Mouse (Mus musculus) limb, embryonic 11.5 days (tissue): ENCODE measurements around the gene Pcgf6. TPM values are rescaled to one million over a fixed set of nuclear protein-coding genes. Genes with fewer than 3 reads are reported as not detected.
"Not testable (repeated sequence)": the region's sequence is repeated elsewhere in the genome, so short reads cannot be mapped to it uniquely, and the experiment has no call there.

Source experiments
- ATAC-seq: fragments of 200-750 bp; cut with Nextera tagmentation; 2 replicates; pipeline ENCODE4 v1.8.0; 2017; ENCODE audit warnings: low read depth; ENCODE audit not compliant: insufficient number of reproducible peaks, low FRiP score, low TSS enrichment
- DNase-seq: peaks from one replicate; pipeline ENCODE4 v3.0.0-alpha.2; 2015; ENCODE audit warnings: low spot score
- H3K27ac ChIP-seq: fragments of 300-500 bp; sonication (generic); replicated peaks from 2 replicates; pipeline ENCODE4 v1.5.1; 2014; ENCODE audit warnings: low read depth, mild to moderate bottlenecking, low read length
- H3K27me3 ChIP-seq: fragments of 300-500 bp; sonication (generic); 2 replicates; pipeline ENCODE4 v1.6.1; 2014; ENCODE audit warnings: mild to moderate bottlenecking, low read length, mixed read lengths; ENCODE audit not compliant: control insufficient read depth, insufficient read depth
- H3K36me3 ChIP-seq: fragments of 300-500 bp; sonication (generic); 2 replicates; pipeline ENCODE4 v1.6.1; 2014; ENCODE audit warnings: mild to moderate bottlenecking, low read length, moderate library complexity, mixed read lengths; ENCODE audit not compliant: control insufficient read depth, insufficient read depth
- H3K4me1 ChIP-seq: fragments of 300-500 bp; sonication (generic); 2 replicates; pipeline ENCODE4 v1.6.1; 2014; ENCODE audit warnings: low read length, mixed read lengths; ENCODE audit not compliant: control insufficient read depth, insufficient read depth
- H3K4me2 ChIP-seq: fragments of 300-500 bp; sonication (generic); 2 replicates; pipeline ENCODE4 v1.6.1; 2014; ENCODE audit warnings: low read depth, mild to moderate bottlenecking, moderate library complexity; ENCODE audit not compliant: severe bottlenecking
- H3K4me3 ChIP-seq: fragments of 300-500 bp; sonication (generic); 2 replicates; pipeline ENCODE4 v1.5.1; 2014; ENCODE audit warnings: low read depth, low read length
- H3K9ac ChIP-seq: fragments of 300-500 bp; sonication (generic); 2 replicates; pipeline ENCODE4 v1.6.1; 2014; ENCODE audit warnings: mild to moderate bottlenecking, low read length
- H3K9me3 ChIP-seq: fragments of 300-500 bp; sonication (generic); 2 replicates; pipeline ENCODE4 v1.6.1; 2016; ENCODE audit warnings: low read length; ENCODE audit not compliant: control insufficient read depth
- whole genome bisulfite sequencing: fragments of 180-500 bp; shearing (Covaris S2); extraction: QIAGEN DNeasy Blood & Tissue Kit; methylation state at CpG from one replicate; pipeline ENCODE4 v1.1.7; 2014; 5-methylcytosine and 5-hydroxymethylcytosine counted together
- polyA plus RNA-seq: library from polyadenylated mRNA; unstranded; fragments of >200 nt; fragmentation: Nextera tagmentation; extraction: Ambion mirVana; gene quantifications from 2 replicates; pipeline ENCODE4 v1.2.1, GENCODE M21; 2014

Gene Pcgf6
- polyA plus RNA-seq, 1 experiment from 2014 or later: 36.5 TPM

DNA sequence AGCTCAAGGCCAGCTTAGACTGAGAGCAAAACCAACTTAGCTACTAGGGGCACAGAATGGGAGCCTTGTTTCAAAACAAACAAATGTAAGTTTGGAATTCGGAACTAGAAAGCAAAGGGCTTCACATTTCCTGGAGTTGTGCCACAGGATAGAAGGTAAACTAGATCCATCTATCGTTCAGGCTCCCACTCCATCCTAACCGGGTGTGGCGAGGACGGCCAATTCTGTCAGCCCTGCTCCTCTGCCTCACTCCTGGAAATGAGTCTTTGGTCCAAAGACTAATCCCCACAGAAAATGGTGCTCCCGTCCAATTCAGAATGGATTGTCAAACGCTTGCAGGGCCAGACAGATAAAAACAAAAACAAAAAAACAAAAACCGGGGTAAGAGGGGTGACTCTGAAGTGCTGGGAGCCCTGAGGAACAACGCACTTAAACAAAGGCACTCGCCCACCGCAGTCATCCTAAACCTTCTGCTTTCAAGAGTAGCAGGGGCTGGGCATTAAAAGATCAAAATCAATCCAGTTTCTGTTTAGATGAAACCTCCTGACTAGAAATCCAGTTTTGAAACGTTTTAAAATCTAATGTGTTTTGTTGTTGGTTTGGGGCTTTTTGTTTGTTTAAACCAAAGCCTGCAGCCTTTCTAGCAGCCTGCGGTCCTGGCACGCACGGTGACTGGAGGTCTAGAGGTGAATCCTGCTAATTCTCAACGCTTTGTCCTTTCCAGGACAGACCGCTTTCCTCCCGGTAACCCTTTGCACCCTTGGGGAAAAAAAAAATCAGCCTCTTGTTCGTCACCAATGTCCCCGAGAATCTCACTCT lies 37.2 kb downstream of the Pcgf6 start:
- Histone ChIP-seq H3K27me3 (peaks cover 56% of the 10 kb centered on the region), H3K4me2 (no peak overlapping the region)
- no peak for DNase-seq

DNA sequence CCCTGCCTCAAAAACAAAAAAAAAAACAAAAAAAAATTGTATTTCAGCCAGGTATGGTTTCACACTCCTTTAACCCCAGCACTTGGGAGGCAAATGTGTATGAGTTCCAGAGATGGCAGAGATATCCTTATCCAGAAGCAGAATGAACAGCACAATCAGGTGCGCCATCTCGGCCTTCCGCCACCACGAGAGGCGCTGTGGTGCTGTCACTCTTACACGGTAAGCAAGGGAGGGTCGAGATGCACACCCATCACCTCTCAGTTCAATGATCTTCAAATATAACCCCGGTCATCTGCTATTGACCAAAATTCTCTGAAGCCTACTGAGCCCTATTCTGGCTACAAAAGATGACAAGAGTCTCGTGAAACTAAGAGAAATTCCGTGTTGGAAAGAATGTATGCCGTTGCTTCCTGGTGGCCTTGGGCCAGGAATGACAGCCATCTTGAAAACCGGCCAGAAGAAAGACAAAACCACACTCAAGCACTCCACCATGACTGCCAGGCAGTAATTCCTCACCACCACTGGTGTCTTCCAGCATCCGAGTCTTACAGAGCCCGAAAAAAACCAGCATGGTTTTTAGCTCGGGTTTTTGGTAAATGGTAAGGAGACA lies 38.1 kb downstream of the Pcgf6 start:
- H3K36me3 ChIP-seq: no peaks in the 10 kb centered on the region
- no peak overlapping the region for H3K4me3 ChIP-seq
- H3K27me3 ChIP-seq: peaks cover 48% of the 10 kb centered on the region
- peaks cover 11% of the 10 kb centered on the region; the same call in 1 of the 2 replicates for H3K4me1 ChIP-seq
- H3K27ac ChIP-seq: no peak overlapping the region
- H3K4me2 ChIP-seq: no peak overlapping the region
- no peak for ATAC-seq
- no peak overlapping the region for H3K9ac ChIP-seq
- no peaks in the 10 kb centered on the region for H3K9me3 ChIP-seq
- 89% methylated on average over 15 of the region's 15 CpGs for WGBS
- DNase-seq: no peak

More for the DNA sequence above, 37.2 kb downstream of the Pcgf6 start:
- Histone ChIP-seq H3K4me3 (no peak overlapping the region), H3K9ac (no peak overlapping the region), H3K9me3 (no peaks in the 10 kb centered on the region), H3K27ac (no peak overlapping the region), H3K36me3 (no peaks in the 10 kb centered on the region), H3K4me1 (peaks cover 11% of the 10 kb centered on the region; the same call in 1 of the 2 replicates)
- WGBS: 14% methylated on average over 20 of the region's 20 CpGs
- ATAC-seq: no peak

DNA sequence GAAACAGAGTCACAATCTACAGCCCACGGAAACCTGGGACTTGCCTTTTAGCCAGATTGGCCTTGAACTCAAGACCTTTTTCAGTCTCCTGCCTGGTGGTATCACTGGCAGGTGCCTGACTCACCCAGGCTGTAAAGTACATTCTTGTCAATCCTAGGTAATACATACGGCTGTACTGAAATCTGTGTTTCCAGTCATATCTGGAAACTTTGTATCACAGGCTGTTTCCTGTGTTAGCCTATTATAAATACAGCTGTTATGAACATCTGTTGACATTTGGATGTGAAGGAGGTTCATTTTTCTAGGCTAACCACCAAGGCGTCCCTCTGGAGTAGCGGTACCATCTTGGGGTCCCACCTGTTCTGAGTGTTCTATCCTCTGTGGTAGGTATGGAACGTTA lies 40.8 kb downstream of the Pcgf6 start:
- Histone ChIP-seq H3K27me3 (peaks cover 29% of the 10 kb centered on the region), H3K9me3 (no peaks in the 10 kb centered on the region), H3K36me3 (no peaks in the 10 kb centered on the region), H3K4me1 (peaks cover 4% of the 10 kb centered on the region; the same call in 1 of the 2 replicates), H3K4me3 (no peak overlapping the region), H3K9ac (no peak overlapping the region), H3K4me2 (no peak overlapping the region), H3K27ac (no peak overlapping the region)
- DNase-seq: no peak
- 89% methylated on average over 5 of the region's 5 CpGs for WGBS
- no peak for ATAC-seq

DNA sequence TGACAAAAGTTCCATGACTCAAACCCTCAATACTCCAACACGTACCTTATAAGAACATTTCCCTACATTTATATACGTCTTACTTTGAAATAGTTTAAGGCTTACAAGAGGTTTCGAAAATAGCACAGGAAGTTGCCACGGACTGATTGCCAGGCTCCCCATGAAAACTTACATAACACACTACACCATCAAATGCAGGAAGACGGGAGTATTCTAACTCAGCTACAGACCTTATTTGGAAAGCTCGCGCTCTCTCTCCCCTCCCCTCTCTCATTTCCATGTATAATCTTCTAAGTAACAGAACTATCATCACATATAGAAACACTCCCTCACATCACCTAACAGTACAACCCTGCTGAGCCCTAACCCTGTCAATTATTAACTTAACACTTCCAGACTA lies 41.3 kb downstream of the Pcgf6 start:
- Histone ChIP-seq H3K27me3 (peaks cover 24% of the 10 kb centered on the region), H3K36me3 (no peaks in the 10 kb centered on the region), H3K27ac (no peak overlapping the region), H3K9me3 (no peaks in the 10 kb centered on the region), H3K4me2 (no peak overlapping the region), H3K4me1 (no peaks in the 10 kb centered on the region), H3K4me3 (no peak overlapping the region), H3K9ac (no peak overlapping the region)
- WGBS: 89% methylated on average over 7 of the region's 7 CpGs
- DNase-seq: no peak
- no peak for ATAC-seq

DNA sequence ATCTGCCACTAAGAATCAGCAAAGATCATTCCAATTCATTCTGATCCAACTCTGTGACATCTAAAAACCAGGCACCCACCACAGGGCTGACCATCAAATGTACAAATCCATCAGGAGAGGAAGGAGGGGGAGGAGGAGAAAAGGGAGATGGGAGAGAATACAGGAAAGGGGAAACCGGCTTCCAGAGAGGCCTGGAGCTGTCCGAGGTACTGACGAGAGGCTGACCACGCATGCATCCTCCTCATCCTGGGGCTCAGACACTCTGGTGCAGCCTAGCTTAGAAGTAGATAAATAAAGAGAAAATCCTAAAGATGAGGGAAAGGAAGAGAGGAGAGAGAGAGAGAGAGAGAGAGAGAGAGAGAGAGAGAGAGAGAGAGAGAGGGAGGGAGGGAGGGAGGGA lies 44.4 kb downstream of the Pcgf6 start:
- Histone ChIP-seq H3K4me1 (no peaks in the 10 kb centered on the region), H3K9me3 (no peaks in the 10 kb centered on the region), H3K27ac (no peak overlapping the region), H3K27me3 (no peaks in the 10 kb centered on the region; the same call in 1 of the 2 replicates), H3K9ac (no peak overlapping the region), H3K4me2 (no peak overlapping the region), H3K4me3 (no peak overlapping the region), H3K36me3 (no peaks in the 10 kb centered on the region)
- 0% methylated on average over 4 of the region's 4 CpGs for WGBS
- ATAC-seq (no peak), DNase-seq (peak; percentile 84)

DNA sequence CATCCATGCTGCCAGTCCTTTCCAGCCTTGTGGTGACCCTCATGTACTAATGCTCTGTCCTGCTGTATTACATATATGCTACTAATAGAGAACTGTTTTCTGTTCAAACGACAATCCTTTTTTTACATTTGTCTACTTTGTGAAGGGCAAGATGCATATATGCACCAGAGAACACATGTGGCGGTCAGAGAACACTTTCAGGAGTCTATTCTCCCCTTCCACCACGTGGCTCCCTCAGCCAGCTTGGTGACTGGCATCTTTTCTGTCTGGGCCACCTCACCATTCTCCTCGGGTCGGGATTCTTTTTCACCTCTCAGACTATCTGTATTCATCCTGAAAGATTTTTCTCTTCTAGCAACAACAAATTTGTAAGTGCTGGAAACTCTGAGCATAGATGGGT lies 44.8 kb downstream of the Pcgf6 start:
- H3K9ac ChIP-seq: no peak overlapping the region
- WGBS: 64% methylated on average over 5 of the region's 5 CpGs
- no peaks in the 10 kb centered on the region for H3K36me3 ChIP-seq
- H3K27me3 ChIP-seq: no peaks in the 10 kb centered on the region
- no peaks in the 10 kb centered on the region for H3K4me1 ChIP-seq
- no peak overlapping the region for H3K27ac ChIP-seq
- no peaks in the 10 kb centered on the region for H3K9me3 ChIP-seq
- no peak overlapping the region for H3K4me2 ChIP-seq
- no peak overlapping the region for H3K4me3 ChIP-seq
- ATAC-seq (no peak), DNase-seq (no peak)

DNA sequence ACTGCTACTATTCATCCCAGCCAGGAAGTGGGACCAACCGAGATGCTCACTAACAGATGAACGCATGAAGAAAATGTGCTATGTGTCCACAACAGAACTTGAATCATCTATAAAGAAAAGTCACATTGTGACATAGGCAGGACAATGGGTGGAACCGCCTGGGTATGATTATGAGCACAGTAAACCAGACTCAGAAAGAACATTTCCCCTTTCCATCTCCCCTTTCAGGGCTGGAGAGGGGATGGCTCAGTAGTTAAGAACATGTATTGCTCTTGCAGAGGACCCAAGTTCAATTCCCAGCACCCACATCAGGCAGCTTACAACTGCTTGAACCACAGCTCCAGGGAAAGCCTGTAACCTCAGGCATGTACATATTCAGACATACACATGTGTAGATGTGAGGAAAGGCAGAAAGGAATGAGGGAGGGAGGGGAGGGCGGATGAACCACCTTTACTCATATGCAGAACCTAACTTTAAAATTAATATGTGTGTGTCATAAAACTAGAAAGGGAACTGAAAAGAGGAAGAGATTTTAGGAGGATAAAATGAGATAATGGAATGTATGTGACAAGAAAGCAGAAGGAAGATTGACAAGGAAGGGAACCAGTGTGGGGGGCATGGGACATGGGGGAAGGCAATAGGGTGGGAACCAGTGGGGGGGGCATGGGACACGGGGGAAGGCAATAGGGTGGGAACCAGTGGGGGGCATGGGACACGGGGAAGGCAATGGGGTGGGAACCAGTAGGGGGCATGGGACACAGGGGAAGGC lies 46.8 kb downstream of the Pcgf6 start:
- H3K27me3 ChIP-seq: no peaks in the 10 kb centered on the region
- ATAC-seq (no peak), DNase-seq (no peak)
- 80% methylated on average over 6 of the region's 6 CpGs for WGBS
- H3K4me2 ChIP-seq: no peak overlapping the region
- no peaks in the 10 kb centered on the region for H3K4me1 ChIP-seq
- H3K9me3 ChIP-seq: no peaks in the 10 kb centered on the region
- H3K4me3 ChIP-seq: no peak overlapping the region
- H3K9ac ChIP-seq: no peak overlapping the region
- H3K36me3 ChIP-seq: no peaks in the 10 kb centered on the region
- no peak overlapping the region for H3K27ac ChIP-seq

DNA sequence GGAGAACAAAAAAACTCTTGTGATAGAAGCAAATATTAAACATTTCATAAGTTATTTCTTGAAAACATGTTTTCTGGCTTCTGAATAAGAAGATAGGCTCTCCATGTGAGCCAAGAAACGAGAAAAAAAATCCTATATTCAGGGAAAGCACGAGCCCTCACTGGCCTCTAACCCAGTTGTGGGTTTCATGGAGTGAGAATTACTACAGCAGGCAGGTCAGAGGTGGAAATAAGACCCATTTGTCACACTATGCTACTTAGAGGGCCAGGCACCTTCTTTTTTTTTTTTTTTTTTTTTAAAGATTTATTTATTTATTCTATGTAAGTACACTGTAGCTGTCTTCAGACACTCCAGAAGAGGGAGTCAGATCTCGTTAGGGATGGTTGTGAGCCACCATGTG lies 50.3 kb downstream of the Pcgf6 start:
- DNase-seq, H3K27ac ChIP-seq, H3K4me2 ChIP-seq, ATAC-seq, H3K9me3 ChIP-seq, H3K36me3 ChIP-seq, H3K4me3 ChIP-seq, H3K4me1 ChIP-seq, H3K27me3 ChIP-seq, H3K9ac ChIP-seq: not testable (repeated sequence)
- WGBS: 85% methylated on average over 2 of the region's 3 CpGs
